Mouse (Mus musculus): Measurements from ENCODE around the gene Scaf8. TPM values are rescaled to one million over a fixed set of nuclear protein-coding genes. Genes with fewer than 3 reads are reported as not detected.

Gene Scaf8
- polyA plus RNA-seq, 1 experiment from 2014 or later = 7.7 TPM

- DNase-seq = no peak
- H3K9me3 ChIP-seq (replicated peaks) = no peaks in the 10 kb centered on the region
- H3K36me3 ChIP-seq = peaks cover 50% of the 10 kb centered on the region
- ATAC-seq (ENCODE audit: low read depth) = no peak
- H3K4me2 ChIP-seq = no peak overlapping the region
- no peaks in the 10 kb centered on the region for H3K27me3 ChIP-seq
- H3K4me3 ChIP-seq (replicated peaks) = no peak overlapping the region
- H3K4me1 ChIP-seq (replicated peaks) = no peaks in the 10 kb centered on the region
- no peak overlapping the region for H3K9ac ChIP-seq
- no peak overlapping the region for H3K27ac ChIP-seq
- 81% methylated on average over 4 of the region's 4 CpGs for WGBS (ENCODE audit: insufficient replicate concordance)
Observed at GRCm38 (mm10) chr17:3212105-3212504, 97.3 kb downstream of the Scaf8 start.

DNA sequence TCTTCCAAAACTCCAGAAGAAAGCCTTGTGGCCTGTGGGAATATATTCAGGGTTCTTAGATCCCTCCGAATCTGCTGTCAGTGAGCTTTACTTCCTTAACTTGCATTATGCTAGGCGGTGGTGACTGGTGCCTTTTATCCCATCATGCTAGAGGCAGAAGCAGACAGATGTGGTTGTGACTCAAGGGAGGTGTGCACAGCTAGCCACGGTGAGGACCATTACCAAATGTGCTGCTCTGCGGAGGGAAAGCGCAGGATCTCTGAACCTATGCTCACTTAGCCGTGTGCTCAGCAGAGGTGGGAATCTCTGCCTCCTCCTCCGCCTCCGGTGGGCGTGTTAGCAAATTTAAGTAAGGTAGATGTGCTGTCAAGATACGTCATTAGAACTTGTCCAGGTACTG is 98.1 kb downstream of the Scaf8 start:
- DNase-seq = no peak
- H3K27me3 ChIP-seq = no peaks in the 10 kb centered on the region
- 84% methylated on average over 10 of the region's 10 CpGs for WGBS (ENCODE audit: insufficient replicate concordance)

DNA sequence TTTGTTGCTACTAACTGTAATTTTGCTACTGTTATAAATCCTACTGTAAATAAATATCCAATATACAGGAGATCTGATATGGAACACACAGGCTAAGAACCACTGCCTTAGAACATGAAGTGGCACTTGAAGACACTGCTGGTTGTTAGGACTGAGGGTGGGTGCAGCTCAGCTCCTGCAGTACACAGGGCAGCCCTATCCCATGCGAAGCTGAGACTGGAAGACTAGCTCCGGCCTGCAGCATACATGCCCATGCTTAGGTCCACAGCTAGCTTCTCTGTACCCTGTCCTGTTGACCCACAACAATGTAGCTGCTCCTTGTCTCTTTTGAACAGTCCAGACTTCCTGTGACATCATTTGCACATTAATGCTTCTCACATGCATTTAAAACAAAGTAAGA is 100.1 kb downstream of the Scaf8 start:
- 80% methylated on average over 2 of the region's 2 CpGs for WGBS (ENCODE audit: insufficient replicate concordance)

More for the DNA sequence above, 98.1 kb downstream of the Scaf8 start:
- Histone ChIP-seq H3K4me3 (replicated peaks) (no peak overlapping the region), H3K9me3 (replicated peaks) (no peaks in the 10 kb centered on the region), H3K27ac (no peak overlapping the region), H3K9ac (no peak overlapping the region), H3K4me2 (no peak overlapping the region), H3K36me3 (peaks cover 50% of the 10 kb centered on the region), H3K4me1 (replicated peaks) (no peaks in the 10 kb centered on the region)
- no peak for ATAC-seq (ENCODE audit: low read depth)

GRCm38 (mm10) chr17:3217023-3217422 is 102.3 kb downstream of the Scaf8 start:
- no peak overlapping the region for H3K9ac ChIP-seq
- 35% methylated on average over 5 of the region's 5 CpGs for whole genome bisulfite sequencing (ENCODE audit: insufficient replicate concordance)
- peaks cover 32% of the 10 kb centered on the region for H3K36me3 ChIP-seq
- H3K27me3 ChIP-seq = no peaks in the 10 kb centered on the region
- DNase-seq (no peak), ATAC-seq (ENCODE audit: low read depth) (0 out of 2 replicates have a peak, but pooled peaks have one; percentile 54)
- no peak overlapping the region for H3K4me2 ChIP-seq
- no peak overlapping the region for H3K27ac ChIP-seq
- H3K4me3 ChIP-seq (replicated peaks) = no peak overlapping the region
- H3K9me3 ChIP-seq (replicated peaks) = no peaks in the 10 kb centered on the region
- H3K4me1 ChIP-seq (replicated peaks) = peaks cover 18% of the 10 kb centered on the region

More for the DNA sequence above, 100.1 kb downstream of the Scaf8 start:
- 0 out of 2 replicates have a peak, but pooled peaks cover 2% of the 10 kb centered on the region for H3K4me1 ChIP-seq (replicated peaks)
- H3K36me3 ChIP-seq = peaks cover 42% of the 10 kb centered on the region
- ATAC-seq (ENCODE audit: low read depth) (no peak), DNase-seq (no peak)
- H3K9ac ChIP-seq = no peak overlapping the region
- H3K27me3 ChIP-seq = no peaks in the 10 kb centered on the region
- H3K4me3 ChIP-seq (replicated peaks) = no peak overlapping the region
- H3K4me2 ChIP-seq = no peak overlapping the region
- no peaks in the 10 kb centered on the region for H3K9me3 ChIP-seq (replicated peaks)
- H3K27ac ChIP-seq = no peak overlapping the region

DNA sequence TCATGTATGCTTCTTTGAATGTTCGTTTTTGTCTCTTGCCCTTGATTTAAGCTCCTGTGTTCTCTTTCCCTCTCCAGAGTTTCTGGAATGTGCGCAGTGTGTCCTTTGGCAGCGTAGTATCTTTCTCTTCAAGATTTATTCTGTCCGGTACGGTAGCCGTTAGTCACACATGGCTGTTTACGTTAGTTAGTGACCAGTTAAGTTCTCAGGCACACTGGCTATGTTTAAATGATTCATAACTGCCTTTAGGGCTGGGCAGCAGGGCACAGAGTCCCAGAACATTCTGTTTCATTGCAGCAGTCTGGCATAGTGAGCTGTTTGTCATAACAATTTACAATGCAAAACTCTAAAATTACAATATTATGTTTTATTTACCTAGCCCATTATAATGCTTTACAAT is 103.6 kb downstream of the Scaf8 start:
- Histone ChIP-seq H3K4me2 (no peak overlapping the region), H3K4me3 (replicated peaks) (no peak overlapping the region), H3K36me3 (peaks cover 22% of the 10 kb centered on the region), H3K27ac (no peak overlapping the region), H3K9ac (no peak overlapping the region), H3K4me1 (replicated peaks) (peaks cover 30% of the 10 kb centered on the region), H3K9me3 (replicated peaks) (no peaks in the 10 kb centered on the region), H3K27me3 (no peaks in the 10 kb centered on the region)
- DNase-seq = no peak
- 85% methylated on average over 7 of the region's 7 CpGs for WGBS (ENCODE audit: insufficient replicate concordance)
- ATAC-seq (ENCODE audit: low read depth) = no peak

DNA sequence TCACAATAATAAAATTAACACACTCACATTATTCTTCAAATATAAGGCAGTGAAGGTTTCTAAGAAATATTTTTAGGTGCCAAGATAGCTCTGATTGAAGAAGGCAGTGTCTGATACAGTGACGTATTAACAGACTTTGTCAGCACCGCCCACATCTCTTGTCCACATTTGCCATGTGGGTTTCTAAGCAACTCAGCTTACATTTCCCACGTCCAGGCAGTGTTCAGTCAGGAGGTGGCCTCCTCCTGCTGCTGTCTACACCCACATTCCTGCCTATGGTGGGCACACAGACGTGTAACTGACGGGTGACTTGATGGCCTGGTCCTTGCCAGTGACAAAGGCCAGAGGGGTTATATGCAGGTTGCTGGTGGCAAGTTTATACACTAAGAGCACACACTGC is 104.1 kb downstream of the Scaf8 start:
- H3K27me3 ChIP-seq = no peaks in the 10 kb centered on the region
- H3K4me3 ChIP-seq (replicated peaks) = no peak overlapping the region
- DNase-seq = no peak
- H3K4me1 ChIP-seq (replicated peaks) = peaks cover 34% of the 10 kb centered on the region
- no peak for ATAC-seq (ENCODE audit: low read depth)
- WGBS (ENCODE audit: insufficient replicate concordance) = 60% methylated on average over 5 of the region's 5 CpGs
- no peak overlapping the region for H3K27ac ChIP-seq
- H3K9me3 ChIP-seq (replicated peaks) = no peaks in the 10 kb centered on the region
- H3K36me3 ChIP-seq = peaks cover 22% of the 10 kb centered on the region
- H3K4me2 ChIP-seq = no peak overlapping the region
- H3K9ac ChIP-seq = no peak overlapping the region

GRCm38 (mm10) chr17:3220201-3220600 is 105.4 kb downstream of the Scaf8 start:
- Histone ChIP-seq H3K27ac (no peak overlapping the region), H3K36me3 (peaks cover 14% of the 10 kb centered on the region), H3K4me3 (replicated peaks) (no peak overlapping the region), H3K9ac (no peak overlapping the region), H3K27me3 (no peaks in the 10 kb centered on the region), H3K9me3 (replicated peaks) (no peaks in the 10 kb centered on the region), H3K4me2 (no peak overlapping the region), H3K4me1 (replicated peaks) (peaks cover 40% of the 10 kb centered on the region)
- DNase-seq = no peak
- 40% methylated on average over 11 of the region's 11 CpGs for WGBS (ENCODE audit: insufficient replicate concordance)
- no peak for ATAC-seq (ENCODE audit: low read depth)

- Histone ChIP-seq H3K4me3 (replicated peaks) (no peak overlapping the region), H3K9ac (no peak overlapping the region), H3K4me2 (no peak overlapping the region), H3K27ac (no peak overlapping the region), H3K36me3 (no peaks in the 10 kb centered on the region), H3K9me3 (replicated peaks) (no peaks in the 10 kb centered on the region), H3K27me3 (no peaks in the 10 kb centered on the region), H3K4me1 (replicated peaks) (peaks cover 40% of the 10 kb centered on the region)
- DNase-seq (no peak), ATAC-seq (ENCODE audit: low read depth) (no peak)
- WGBS (ENCODE audit: insufficient replicate concordance) = 39% methylated on average over 2 of the region's 2 CpGs
Observed at GRCm38 (mm10) chr17:3223071-3223470, 108.3 kb downstream of the Scaf8 start.

DNA sequence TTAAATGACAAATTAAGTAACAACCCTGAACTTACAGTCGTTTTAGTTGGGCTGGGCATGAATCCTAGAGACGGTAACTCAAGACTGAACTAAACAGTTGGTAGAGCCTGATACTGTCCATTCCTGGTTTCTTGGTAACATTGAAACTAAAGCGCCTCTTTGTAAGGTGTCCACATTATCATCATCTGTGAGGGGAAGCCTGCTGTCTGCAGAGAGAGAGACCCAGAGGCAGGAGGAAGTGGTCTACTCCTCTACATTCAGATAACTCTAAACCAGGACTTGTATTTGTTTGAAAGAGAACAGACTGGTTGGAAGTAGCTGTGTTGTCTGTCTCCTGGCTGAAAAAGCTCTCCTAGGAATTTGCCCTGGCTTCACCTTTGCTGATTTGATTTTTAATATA is 108.9 kb downstream of the Scaf8 start:
- Histone ChIP-seq H3K27me3 (no peaks in the 10 kb centered on the region), H3K4me1 (replicated peaks) (peaks cover 40% of the 10 kb centered on the region), H3K27ac (no peak overlapping the region), H3K4me2 (no peak overlapping the region), H3K9ac (no peak overlapping the region), H3K4me3 (replicated peaks) (no peak overlapping the region), H3K36me3 (no peaks in the 10 kb centered on the region), H3K9me3 (replicated peaks) (no peaks in the 10 kb centered on the region)
- WGBS (ENCODE audit: insufficient replicate concordance) = 17% methylated on average over 3 of the region's 3 CpGs
- ATAC-seq (ENCODE audit: low read depth) (no peak), DNase-seq (no peak)

DNA sequence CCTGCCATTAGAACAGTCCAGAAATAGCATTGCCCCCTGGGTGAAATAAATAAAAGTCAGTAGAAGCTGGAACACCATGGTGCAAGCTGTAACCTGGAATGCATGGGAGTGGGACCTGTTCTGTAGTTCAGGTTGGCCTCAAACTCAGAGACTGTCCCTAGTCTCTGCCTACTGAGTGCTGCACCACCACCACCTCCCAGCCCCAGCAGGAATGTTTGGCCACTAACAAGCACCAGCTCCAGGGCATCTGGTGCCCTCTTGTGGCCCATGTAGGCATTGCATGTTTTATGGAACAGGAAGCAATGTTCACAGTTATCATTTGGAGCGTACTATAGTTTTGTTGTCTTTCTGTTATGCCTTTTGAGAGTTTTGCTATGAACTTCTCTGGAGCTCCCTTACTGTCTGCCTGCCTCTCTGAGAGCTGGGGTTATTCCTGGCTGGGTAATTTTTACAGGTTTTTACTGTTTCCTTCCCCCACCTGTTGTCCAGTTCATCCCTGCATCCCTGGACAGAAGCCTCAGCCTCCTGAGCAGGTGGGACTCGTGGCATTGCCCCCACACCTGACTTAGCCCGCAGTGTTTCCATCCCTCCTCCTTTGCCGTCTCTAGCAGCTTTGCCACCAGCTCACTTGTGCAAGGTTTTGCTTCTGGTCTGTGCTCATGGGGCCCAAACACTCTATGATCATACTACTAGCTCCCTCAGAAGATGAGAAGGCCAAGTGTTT is 109.8 kb downstream of the Scaf8 start:
- Histone ChIP-seq H3K4me3 (replicated peaks) (no peak overlapping the region), H3K9ac (no peak overlapping the region), H3K4me2 (no peak overlapping the region), H3K4me1 (replicated peaks) (peaks cover 37% of the 10 kb centered on the region), H3K27ac (no peak overlapping the region), H3K9me3 (replicated peaks) (no peaks in the 10 kb centered on the region), H3K36me3 (no peaks in the 10 kb centered on the region), H3K27me3 (no peaks in the 10 kb centered on the region)
- peak; percentile 67 for DNase-seq
- WGBS (ENCODE audit: insufficient replicate concordance) = 41% methylated on average over 4 of the region's 4 CpGs
- peak; percentile 74 for ATAC-seq (ENCODE audit: low read depth)

- 50% methylated on average over 17 of the region's 17 CpGs for WGBS (ENCODE audit: insufficient replicate concordance)
- H3K4me1 ChIP-seq (replicated peaks) = peaks cover 11% of the 10 kb centered on the region
- H3K4me3 ChIP-seq (replicated peaks) = no peak overlapping the region; the same call in 1 of the 2 replicates
- ATAC-seq (ENCODE audit: low read depth) = peak; percentile 93
- peak overlapping the region; percentile 13; the same call in 1 of the 2 replicates for H3K4me2 ChIP-seq
- peaks cover 8% of the 10 kb centered on the region; the same call in 1 of the 2 replicates for H3K36me3 ChIP-seq
- H3K9me3 ChIP-seq (replicated peaks) = no peaks in the 10 kb centered on the region
- no peak overlapping the region for H3K9ac ChIP-seq
- H3K27ac ChIP-seq = no peak overlapping the region
- peak; percentile 62 for DNase-seq
- no peaks in the 10 kb centered on the region for H3K27me3 ChIP-seq
Observed at GRCm38 (mm10) chr17:3230231-3231000, 115.6 kb downstream of the Scaf8 start.

All from liver, embryonic 13.5 days (tissue).